Mouse (Mus musculus) myocyte (in vitro differentiated cells): ENCODE data around the gene Dtnb. TPM values are rescaled to one million over a fixed set of nuclear protein-coding genes. Genes with fewer than 3 reads are reported as not detected.

ENCODE experiments used
- H3K27me3 ChIP-seq: one replicate; pipeline ENCODE4 v1.6.1; 2011; ENCODE audit not compliant: control insufficient read depth, insufficient read depth, insufficient read length
- H3K36me3 ChIP-seq: one replicate; pipeline ENCODE4 v1.6.1; 2011; ENCODE audit not compliant: control insufficient read depth, insufficient read depth
- H3K4me2 ChIP-seq: one replicate; pipeline ENCODE4 v1.6.1; 2011; ENCODE audit warnings: low read depth, control low read depth
- H3K4me3 ChIP-seq: one replicate; pipeline ENCODE4 v1.5.1; 2011; ENCODE audit warnings: mild to moderate bottlenecking, control low read depth, moderate library complexity
- H3K79me2 ChIP-seq: one replicate; pipeline ENCODE4 v1.6.1; 2011; ENCODE audit not compliant: control insufficient read depth, insufficient read depth
- H3ac ChIP-seq: one replicate; pipeline ENCODE4 v1.6.1; 2011; ENCODE audit not compliant: control insufficient read depth, insufficient read length
- CEBPB ChIP-seq: IDR thresholded peaks from 2 replicates; pipeline ENCODE4 v1.6.1; 2011; ENCODE audit warnings: mild to moderate bottlenecking, moderate library complexity; ENCODE audit not compliant: poor library complexity, insufficient read depth, severe bottlenecking
- E2F4 ChIP-seq: IDR thresholded peaks from one replicate; pipeline ENCODE4 v1.6.1; 2011; ENCODE audit warnings: mild to moderate bottlenecking, control low read depth, moderate library complexity; ENCODE audit not compliant: insufficient read depth
- MAX ChIP-seq: IDR thresholded peaks from one replicate; pipeline ENCODE4 v1.6.1; 2011; ENCODE audit warnings: low read depth, mild to moderate bottlenecking, control low read depth
- MYOD1 ChIP-seq, 3 experiments: IDR thresholded peaks; one replicate each; pipeline ENCODE4 v1.6.1; 2011; ENCODE audit warnings: control low read depth in 2 of 3, low read depth in 2 of 3, mild to moderate bottlenecking in 2 of 3, moderate library complexity in 1 of 3; ENCODE audit not compliant: insufficient read length in 2 of 3, control insufficient read depth in 1 of 3
- MYOG ChIP-seq, 3 experiments: IDR thresholded peaks; one replicate each; pipeline ENCODE4 v1.6.1; 2011; ENCODE audit warnings: control low read depth in 2 of 3, low read depth in 2 of 3, mild to moderate bottlenecking in 2 of 3; ENCODE audit not compliant: insufficient read length in 2 of 3, control insufficient read depth in 1 of 3, insufficient read depth in 1 of 3
- POLR2A ChIP-seq: IDR thresholded peaks from one replicate; pipeline ENCODE4 v1.6.1; 2011; ENCODE audit warnings: low read depth, mild to moderate bottlenecking, control low read depth, moderate library complexity; ENCODE audit not compliant: insufficient read length
- POLR2AphosphoS2 ChIP-seq: IDR thresholded peaks from one replicate; pipeline ENCODE4 v1.6.1; 2011; ENCODE audit warnings: low read depth, control low read depth; ENCODE audit not compliant: insufficient read length
- REST ChIP-seq: IDR thresholded peaks from one replicate; pipeline ENCODE4 v1.6.1; 2011; ENCODE audit warnings: mild to moderate bottlenecking, control low read depth, moderate library complexity; ENCODE audit not compliant: insufficient read depth, insufficient read length
- SRF ChIP-seq: IDR thresholded peaks from one replicate; pipeline ENCODE4 v1.6.1; 2011; ENCODE audit warnings: low read depth; ENCODE audit not compliant: control insufficient read depth, insufficient read length
- TCF12 ChIP-seq: IDR thresholded peaks from one replicate; pipeline ENCODE4 v1.6.1; 2011; ENCODE audit warnings: mild to moderate bottlenecking, control low read depth; ENCODE audit not compliant: poor library complexity, insufficient read depth, severe bottlenecking
- TCF3 ChIP-seq: IDR thresholded peaks from one replicate; pipeline ENCODE4 v1.6.1; 2011; ENCODE audit warnings: low read depth, control low read depth; ENCODE audit not compliant: insufficient read length
- USF1 ChIP-seq: IDR thresholded peaks from one replicate; pipeline ENCODE4 v1.6.1; 2011; ENCODE audit warnings: low read depth, mild to moderate bottlenecking, control low read depth, moderate library complexity
- polyA plus RNA-seq: library from polyadenylated mRNA; unstranded; fragments of >200 nt; fragmentation: generic; extraction: Trizol; gene quantifications from one replicate; pipeline ENCODE4 v1.2.1, GENCODE M21; 2012; ENCODE audit warnings: missing spikeins

Dtnb gene
- polyA plus RNA-seq, 1 experiment: 5.5 TPM

DNA sequence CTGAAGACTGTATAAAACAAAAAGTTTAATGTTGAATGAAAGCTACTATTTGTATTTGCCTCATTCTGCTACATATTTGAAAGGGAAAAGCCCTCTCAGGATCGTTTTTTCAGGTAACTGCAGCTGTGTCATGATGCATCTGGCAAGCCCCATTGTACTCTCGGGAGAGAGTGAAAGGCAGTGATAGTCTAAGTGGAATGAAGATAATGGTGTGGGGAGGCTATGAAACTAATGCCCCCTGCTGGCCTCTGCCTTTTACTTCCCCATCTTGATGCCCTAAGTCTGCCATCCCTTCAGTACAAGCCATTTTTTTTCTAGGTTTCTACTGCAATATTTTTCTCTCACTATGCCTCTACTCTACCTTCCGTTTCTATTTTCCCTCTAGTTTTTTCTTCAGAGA, 69.8 kb downstream of the Dtnb start:
- Histone ChIP-seq H3K79me2 (no peaks in the 10 kb centered on the region), H3K4me2 (no peak overlapping the region), H3K27me3 (no peaks in the 10 kb centered on the region), H3K4me3 (no peak overlapping the region), H3ac (no peak overlapping the region), H3K36me3 (no peaks in the 10 kb centered on the region)
- TF ChIP-seq USF1 (no peak), POLR2A (no peak), TCF12 (no peak), MAX (no peak), MYOD1 (IDR thresholded peaks at IDR 0.05; ENCODE audit: control insufficient read depth in 1 of 3, insufficient read length in 2 of 3, low read depth in 2 of 3) (no peak), E2F4 (no peak), POLR2AphosphoS2 (no peak), TCF3 (no peak), CEBPB (no peak), REST (no peak), MYOG (IDR thresholded peaks at IDR 0.05; ENCODE audit: control insufficient read depth in 1 of 3, insufficient read depth in 1 of 3, insufficient read length in 2 of 3, low read depth in 2 of 3) (no peak), SRF (no peak)

GRCm38 (mm10) chr12:3656799-3657198, 84.6 kb downstream of the Dtnb start:
- no peaks in the 10 kb centered on the region for H3K79me2 ChIP-seq
- no peak for TF ChIP-seq E2F4
- TF ChIP-seq MAX: no peak
- TF ChIP-seq TCF3: no peak
- no peak for TF ChIP-seq SRF
- no peak for TF ChIP-seq POLR2AphosphoS2
- TF ChIP-seq REST: no peak
- TF ChIP-seq POLR2A: no peak
- H3K36me3 ChIP-seq: no peaks in the 10 kb centered on the region
- no peaks in the 10 kb centered on the region for H3K27me3 ChIP-seq
- no peak overlapping the region for H3K4me3 ChIP-seq
- H3K4me2 ChIP-seq: no peak overlapping the region
- H3ac ChIP-seq: no peak overlapping the region

- Histone ChIP-seq H3K4me3 (no peak overlapping the region), H3K36me3 (no peaks in the 10 kb centered on the region), H3K79me2 (no peaks in the 10 kb centered on the region), H3ac (no peak overlapping the region), H3K27me3 (no peaks in the 10 kb centered on the region), H3K4me2 (no peak overlapping the region)
- TF ChIP-seq CEBPB (no peak), MAX (no peak), E2F4 (no peak)
Observed at GRCm38 (mm10) chr12:3657234-3657633, 85.1 kb downstream of the Dtnb start.

- Histone ChIP-seq H3K79me2 (no peaks in the 10 kb centered on the region), H3ac (no peak overlapping the region), H3K27me3 (no peaks in the 10 kb centered on the region), H3K36me3 (no peaks in the 10 kb centered on the region), H3K4me2 (no peak overlapping the region), H3K4me3 (no peak overlapping the region)
- no peak for TF ChIP-seq TCF12
- no peak for TF ChIP-seq TCF3
- TF ChIP-seq MAX: no peak
- TF ChIP-seq MYOG (IDR thresholded peaks at IDR 0.05; ENCODE audit: control insufficient read depth in 1 of 3, insufficient read depth in 1 of 3, insufficient read length in 2 of 3, low read depth in 2 of 3): no peak
- no peak for TF ChIP-seq CEBPB
- TF ChIP-seq POLR2AphosphoS2: no peak
- no peak for TF ChIP-seq POLR2A
- TF ChIP-seq SRF: no peak
- no peak for TF ChIP-seq REST
- TF ChIP-seq E2F4: no peak
- TF ChIP-seq MYOD1 (IDR thresholded peaks at IDR 0.05; ENCODE audit: control insufficient read depth in 1 of 3, insufficient read length in 2 of 3, low read depth in 2 of 3): no peak
- TF ChIP-seq USF1: no peak
Observed at GRCm38 (mm10) chr12:3657786-3658185, 85.6 kb downstream of the Dtnb start.

- no peak overlapping the region for H3K4me3 ChIP-seq
- no peaks in the 10 kb centered on the region for H3K79me2 ChIP-seq
- H3ac ChIP-seq: no peak overlapping the region
- TF ChIP-seq CEBPB: no peak
- TF ChIP-seq E2F4: no peak
- TF ChIP-seq TCF3: no peak
- H3K36me3 ChIP-seq: no peaks in the 10 kb centered on the region
- H3K27me3 ChIP-seq: no peaks in the 10 kb centered on the region
- H3K4me2 ChIP-seq: no peak overlapping the region
Observed at GRCm38 (mm10) chr12:3659554-3660311, 87.6 kb downstream of the Dtnb start.
